Mouse (Mus musculus) CD4-positive naive resting alpha-beta T cell, adult 57 days (primary cell): ENCODE results near the gene Krt80. TPM values are rescaled to one million over a fixed set of nuclear protein-coding genes. Genes with fewer than 3 reads are reported as not detected.

Experiments used
- total RNA-seq: library from RNA; stranded (reverse); gene quantifications from one replicate; pipeline ENCODE4 v1.2.4, GENCODE M21; 2023

Gene Krt80
- 0.30 TPM for total RNA-seq

GRCm38 (mm10) chr15:101370101-101370911, at the start of gene Krt80:
TSS of gene Krt80 (minus strand) at chr15:101370162.

GRCm38 (mm10) chr15:101410775-101411174, 40.8 kb upstream of the Krt80 start, which contains the start of gene Krt7:
TSS of gene Krt7 (plus strand) at chr15:101411043.

Other genes with a start within 250 kb of the Krt80 start
- gene Acvrl1, start 241.6 kb downstream of the Krt80 start, total RNA-seq = 30.5 TPM
- 40.1 TPM for gene Acvr1b, start 196.1 kb downstream of the Krt80 start, total RNA-seq
- 7.3 TPM for gene Grasp, start 146.0 kb downstream of the Krt80 start, total RNA-seq
- 312 TPM for gene Nr4a1, start 115.9 kb downstream of the Krt80 start, total RNA-seq
- 70.4 TPM for gene Atg101, start 85.9 kb downstream of the Krt80 start, total RNA-seq
- 0.71 TPM for gene 6030408B16Rik, start 77.0 kb downstream of the Krt80 start, total RNA-seq
- gene Krt7, start 40.9 kb upstream of the Krt80 start, total RNA-seq = 1.1 TPM
- gene Krt87, start 68.6 kb upstream of the Krt80 start, total RNA-seq = not detected
- gene Krt88, start 77.6 kb upstream of the Krt80 start, total RNA-seq = not detected
- not detected for gene Krt81, start 93.6 kb upstream of the Krt80 start, total RNA-seq
- gene Krt86, start 103.3 kb upstream of the Krt80 start, total RNA-seq = not detected
- not detected for gene Krt83, start 121.3 kb upstream of the Krt80 start, total RNA-seq
- gene Gm49425, start 147.1 kb upstream of the Krt80 start, total RNA-seq = not detected
- gene Krt84, start 162.7 kb upstream of the Krt80 start, total RNA-seq = not detected
- gene Krt82, start 180.5 kb upstream of the Krt80 start, total RNA-seq = not detected
- gene Krt90, start 192.8 kb upstream of the Krt80 start, total RNA-seq = not detected
- gene Krt75, start 203.7 kb upstream of the Krt80 start, total RNA-seq = not detected